Mouse (Mus musculus): ENCODE results near the gene Malrd1. TPM values are rescaled to one million over a fixed set of nuclear protein-coding genes. Genes with fewer than 3 reads are reported as not detected.

Malrd1 gene
- total RNA-seq, 2 experiments from 2014 or later = 0.09 to 0.14 TPM

GRCm38 (mm10) chr2:16243097-16243496 is 716.8 kb downstream of the Malrd1 start:
- intact Hi-C loops (cut with DNase I) = no loop called here

GRCm38 (mm10) chr2:16248861-16249260 is 722.6 kb downstream of the Malrd1 start:
- DNase-seq (ENCODE audit: extremely low spot score in 1 of 2, low spot score in 2 of 2) = no peak
- intact Hi-C loops (cut with DNase I) = no loop called here

More at GRCm38 (mm10) chr2:16243097-16243496, 716.8 kb downstream of the Malrd1 start:
- no peak for DNase-seq (ENCODE audit: extremely low spot score in 1 of 2, low spot score in 2 of 2)

GRCm38 (mm10) chr2:16252274-16252673 is 726.0 kb downstream of the Malrd1 start:
- intact Hi-C loops (cut with DNase I) = no loop called here
- DNase-seq (ENCODE audit: extremely low spot score in 1 of 2, low spot score in 2 of 2) = no peak
